Mouse (Mus musculus): ENCODE results near the gene Lrpap1. TPM values are rescaled to one million over a fixed set of nuclear protein-coding genes. Genes with fewer than 3 reads are reported as not detected.

Gene Lrpap1
- polyA plus RNA-seq (2012; rRNA removed): 112 and 124 TPM in 2 replicates

DNA sequence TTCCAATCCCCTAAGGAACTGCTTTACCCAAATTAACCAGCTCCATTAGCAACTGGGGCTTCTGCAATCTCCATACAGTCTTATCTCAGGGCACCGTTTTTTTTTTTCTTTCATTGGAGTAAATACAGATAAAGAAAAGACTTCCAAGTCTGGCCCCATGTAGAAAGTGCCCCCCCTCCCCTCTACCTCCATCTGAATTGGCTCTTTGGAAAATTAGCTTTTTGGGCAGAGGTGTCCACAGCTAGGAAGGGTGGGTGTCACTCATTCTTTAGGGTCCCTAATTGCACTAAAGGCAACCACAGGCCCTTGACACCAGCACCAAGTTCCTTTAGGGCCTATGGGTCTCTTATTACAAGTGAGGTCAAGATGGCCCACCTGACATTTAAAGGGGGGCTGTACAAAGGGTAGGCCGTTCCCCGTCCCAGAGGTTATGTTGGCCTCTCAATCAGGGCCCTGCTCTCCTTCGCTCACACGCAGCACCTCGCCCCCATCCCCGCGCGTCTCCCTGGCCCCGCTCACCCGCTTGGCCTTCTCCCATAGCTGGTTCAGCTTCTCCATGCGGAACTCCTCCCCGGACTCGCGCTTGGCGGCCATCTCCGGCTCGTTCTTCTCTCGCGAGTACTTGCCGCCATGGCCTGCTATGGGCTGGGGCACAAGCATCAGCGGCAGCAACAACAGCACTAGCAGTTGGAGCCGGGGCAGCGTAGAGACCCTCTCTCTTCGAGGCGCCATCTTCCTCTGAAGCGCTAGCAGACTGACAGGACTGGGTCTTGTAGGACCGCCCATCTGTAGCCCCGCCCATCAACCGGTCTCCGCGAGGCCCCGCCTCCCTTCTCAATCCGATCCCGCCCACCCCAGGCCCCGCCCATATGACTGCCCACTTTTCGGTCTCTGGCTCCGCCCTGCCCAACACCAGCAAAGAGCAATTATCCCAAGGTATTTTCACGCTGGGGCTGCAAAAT is at the start of gene Lrpap1:
Gene Lrpap1, minus strand, starts transcription at position 807 of the 962 bp plus-strand sequence.
- peaks cover 24% of the 10 kb centered on the region for H3K4me1 ChIP-seq (ENCODE audit: control insufficient read depth, insufficient read depth, low read length)
- peak within 1 kb of the TSS; percentile 30 for H3K27ac ChIP-seq (ENCODE audit: insufficient read depth, low read length)
- TF ChIP-seq CTCF (IDR thresholded peaks at IDR 0.05; ENCODE audit: borderline replicate concordance, insufficient read depth, low read depth, low read length) (no peak), POLR2A (IDR thresholded peaks at IDR 0.05; ENCODE audit: borderline replicate concordance, insufficient read depth, low read length) (peak; percentile 99)
- DNase-seq: peak; percentile 88 to 92
- WGBS: 1% methylated on average over 39 of the region's 39 CpGs
- peak within 1 kb of the TSS; percentile 74 for H3K4me3 ChIP-seq (replicated peaks; ENCODE audit: insufficient read depth, low read depth, low read length)
- no peaks in the 10 kb centered on the region for H3K27me3 ChIP-seq (ENCODE audit: control insufficient read depth, insufficient read depth, low read length)

DNA sequence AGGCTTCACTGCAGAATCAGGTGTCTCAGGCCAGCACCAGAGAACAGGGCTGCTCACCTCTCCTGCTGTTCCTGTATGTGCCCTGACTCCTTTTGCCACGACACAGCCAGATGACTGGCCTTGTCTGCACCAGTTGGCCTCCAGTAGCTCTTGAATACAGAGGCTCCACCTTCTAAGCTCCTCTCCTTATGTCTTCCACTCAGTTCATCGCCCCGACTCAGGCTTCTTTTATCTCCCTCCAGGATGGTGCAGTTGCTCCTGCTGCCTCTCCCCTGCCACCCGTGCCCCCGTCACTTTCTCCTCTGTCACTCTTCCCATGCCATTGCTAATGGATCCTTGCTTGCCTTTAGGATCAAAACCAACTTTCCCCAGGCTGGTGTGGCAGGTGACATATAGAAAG is 44.4 kb upstream of the Lrpap1 start:
- H3K4me3 ChIP-seq (replicated peaks; ENCODE audit: insufficient read depth, low read depth, low read length): no peak overlapping the region
- WGBS: 92% methylated on average over 5 of the region's 5 CpGs
- TF ChIP-seq POLR2A (IDR thresholded peaks at IDR 0.05; ENCODE audit: borderline replicate concordance, insufficient read depth, low read length): no peak
- no peak for TF ChIP-seq CTCF (IDR thresholded peaks at IDR 0.05; ENCODE audit: borderline replicate concordance, insufficient read depth, low read depth, low read length)

DNA sequence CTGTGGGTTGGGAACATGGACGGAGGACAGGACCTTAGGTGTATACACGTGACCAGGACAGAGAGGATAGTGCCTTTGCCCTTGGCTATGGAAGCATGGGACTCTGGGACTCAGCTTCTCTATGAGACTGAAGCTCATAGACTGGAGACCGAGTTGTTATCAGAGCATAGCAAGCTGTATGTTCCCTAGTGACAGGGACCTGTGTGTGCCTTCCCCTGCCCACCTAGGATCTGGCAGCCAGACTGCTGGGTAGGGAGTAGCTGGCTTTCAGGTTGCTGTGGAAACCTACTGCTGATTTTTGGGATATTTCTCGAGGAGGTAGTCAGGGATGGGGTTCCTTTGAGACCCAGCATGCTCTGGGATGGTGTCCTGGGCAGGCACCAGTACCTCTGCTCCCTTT is 44.0 kb upstream of the Lrpap1 start:
- no peak overlapping the region for H3K4me3 ChIP-seq (replicated peaks; ENCODE audit: insufficient read depth, low read depth, low read length)
- peaks cover 27% of the 10 kb centered on the region for H3K4me1 ChIP-seq (ENCODE audit: control insufficient read depth, insufficient read depth, low read length)
- H3K27me3 ChIP-seq (ENCODE audit: control insufficient read depth, insufficient read depth, low read length): no peaks in the 10 kb centered on the region
- 89% methylated on average over 4 of the region's 4 CpGs for WGBS
- TF ChIP-seq POLR2A (IDR thresholded peaks at IDR 0.05; ENCODE audit: borderline replicate concordance, insufficient read depth, low read length) (no peak), CTCF (IDR thresholded peaks at IDR 0.05; ENCODE audit: borderline replicate concordance, insufficient read depth, low read depth, low read length) (no peak)
- H3K27ac ChIP-seq (ENCODE audit: insufficient read depth, low read length): no peak overlapping the region
- DNase-seq: no peak

More for the DNA sequence above, 44.4 kb upstream of the Lrpap1 start:
- DNase-seq: no peak
- H3K4me1 ChIP-seq (ENCODE audit: control insufficient read depth, insufficient read depth, low read length): peaks cover 23% of the 10 kb centered on the region
- H3K27me3 ChIP-seq (ENCODE audit: control insufficient read depth, insufficient read depth, low read length): no peaks in the 10 kb centered on the region
- H3K27ac ChIP-seq (ENCODE audit: insufficient read depth, low read length): no peak overlapping the region

DNA sequence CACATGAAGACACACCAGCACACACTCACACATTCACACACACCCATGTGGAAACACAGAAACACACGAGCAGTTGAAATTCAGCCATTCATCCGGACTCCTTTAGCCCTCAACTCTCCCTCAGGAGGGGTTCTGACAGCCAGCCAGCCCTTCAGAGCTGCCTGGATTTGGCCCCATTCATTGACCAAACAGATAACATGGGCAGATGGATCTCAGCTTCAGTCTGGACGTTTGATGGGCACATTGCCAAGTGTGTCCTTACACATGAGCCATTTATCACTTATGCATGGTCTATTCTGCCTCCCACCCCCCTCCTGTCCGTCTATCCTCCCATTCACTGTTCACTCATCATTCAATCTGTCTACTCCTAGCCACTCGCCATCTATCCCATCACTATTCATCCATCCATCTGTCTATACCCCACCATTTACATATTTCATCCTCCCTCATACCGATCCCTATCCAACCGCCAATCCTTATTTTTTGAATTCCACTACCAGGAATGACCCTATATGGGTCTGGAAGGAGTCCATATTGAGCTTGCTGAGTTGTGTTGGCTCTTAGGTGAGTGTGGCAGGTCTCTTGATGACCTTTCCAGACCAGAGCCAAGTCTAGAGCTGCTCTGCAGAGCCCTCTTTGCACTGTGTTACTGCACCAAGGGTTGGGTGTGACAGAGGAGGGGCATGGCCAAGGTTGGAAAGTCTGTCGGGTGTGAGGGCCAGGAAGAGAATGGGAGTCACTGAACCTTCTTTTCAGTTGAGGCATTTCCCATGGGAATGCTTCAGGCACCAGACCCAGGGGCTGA is 42.6 kb upstream of the Lrpap1 start:
- Histone ChIP-seq H3K27me3 (ENCODE audit: control insufficient read depth, insufficient read depth, low read length) (no peaks in the 10 kb centered on the region), H3K4me3 (replicated peaks; ENCODE audit: insufficient read depth, low read depth, low read length) (no peak overlapping the region), H3K27ac (ENCODE audit: insufficient read depth, low read length) (no peak overlapping the region), H3K4me1 (ENCODE audit: control insufficient read depth, insufficient read depth, low read length) (peaks cover 37% of the 10 kb centered on the region)
- peak; percentile 71 to 77 for DNase-seq
- no peak for TF ChIP-seq POLR2A (IDR thresholded peaks at IDR 0.05; ENCODE audit: borderline replicate concordance, insufficient read depth, low read length)
- no peak for TF ChIP-seq CTCF (IDR thresholded peaks at IDR 0.05; ENCODE audit: borderline replicate concordance, insufficient read depth, low read depth, low read length)
- 36% methylated on average over 8 of the region's 8 CpGs for WGBS

DNA sequence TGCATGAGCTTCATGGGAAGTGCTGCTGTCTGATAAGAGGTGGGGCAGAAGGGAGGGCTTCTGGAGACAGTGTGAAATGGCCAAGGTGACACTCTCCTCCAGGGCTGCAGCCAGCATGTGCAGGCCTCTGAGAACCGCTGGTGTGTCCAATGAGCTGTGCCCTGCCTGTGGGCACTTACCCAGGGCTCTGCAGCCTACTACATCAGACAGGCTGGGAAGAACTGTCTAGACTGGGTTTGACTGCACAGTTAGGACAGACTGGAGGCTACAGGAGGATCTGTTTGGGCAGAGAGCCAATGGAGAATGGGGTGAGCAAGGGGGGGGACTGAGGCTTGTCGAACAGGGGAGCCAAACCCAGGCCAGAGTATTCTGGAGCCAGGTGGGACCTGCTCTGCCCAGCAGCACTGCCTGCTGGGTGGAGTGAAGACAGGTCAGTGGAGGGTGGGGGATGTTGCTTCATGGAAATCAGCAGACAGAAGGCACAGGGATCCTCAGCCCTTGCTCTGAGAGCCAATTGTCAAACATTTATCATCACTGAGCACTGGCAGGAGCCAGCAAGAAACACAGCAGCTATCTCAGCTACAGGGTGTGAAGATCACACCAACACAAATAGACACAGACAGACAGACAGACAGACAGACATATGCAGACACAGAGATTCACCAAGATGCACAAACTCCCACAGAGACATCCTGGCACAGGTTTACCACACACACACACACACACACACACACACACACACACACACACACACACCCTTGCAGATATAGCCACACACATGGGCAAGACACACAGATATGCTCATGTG is 41.8 kb upstream of the Lrpap1 start:
- H3K4me1 ChIP-seq (ENCODE audit: control insufficient read depth, insufficient read depth, low read length): peaks cover 44% of the 10 kb centered on the region
- no peak overlapping the region for H3K27ac ChIP-seq (ENCODE audit: insufficient read depth, low read length)
- no peak overlapping the region for H3K4me3 ChIP-seq (replicated peaks; ENCODE audit: insufficient read depth, low read depth, low read length)
- no peaks in the 10 kb centered on the region for H3K27me3 ChIP-seq (ENCODE audit: control insufficient read depth, insufficient read depth, low read length)
- TF ChIP-seq POLR2A (IDR thresholded peaks at IDR 0.05; ENCODE audit: borderline replicate concordance, insufficient read depth, low read length): no peak
- TF ChIP-seq CTCF (IDR thresholded peaks at IDR 0.05; ENCODE audit: borderline replicate concordance, insufficient read depth, low read depth, low read length): no peak
- DNase-seq: peak; percentile 44
- whole genome bisulfite sequencing: 20% methylated on average over 2 of the region's 2 CpGs

DNA sequence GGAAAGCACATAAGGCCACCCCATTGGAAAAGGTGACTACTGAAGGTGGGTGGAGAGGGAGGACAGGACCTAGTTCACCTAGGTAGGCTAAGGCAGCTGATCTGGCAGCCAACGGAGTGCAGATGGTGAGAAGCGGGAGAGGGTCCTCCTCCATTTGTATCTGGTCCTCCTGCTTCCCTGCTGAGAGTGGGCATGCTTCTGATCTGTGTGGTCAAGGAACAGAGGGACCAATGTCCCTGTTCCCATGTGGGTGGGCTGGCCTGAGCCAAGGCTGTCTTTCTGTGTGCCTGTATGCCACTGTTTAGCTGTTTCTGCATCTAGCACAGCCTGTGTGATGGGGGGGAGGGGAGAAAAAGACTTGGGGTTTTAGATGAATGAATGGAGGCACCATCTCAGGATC is 41.2 kb upstream of the Lrpap1 start:
- Histone ChIP-seq H3K4me3 (replicated peaks; ENCODE audit: insufficient read depth, low read depth, low read length) (no peak overlapping the region), H3K4me1 (ENCODE audit: control insufficient read depth, insufficient read depth, low read length) (peaks cover 48% of the 10 kb centered on the region), H3K27ac (ENCODE audit: insufficient read depth, low read length) (no peak overlapping the region), H3K27me3 (ENCODE audit: control insufficient read depth, insufficient read depth, low read length) (no peaks in the 10 kb centered on the region)
- WGBS: 79% methylated on average over 2 of the region's 2 CpGs
- DNase-seq: peak in 1 of 2 experiments; percentile 22
- no peak for TF ChIP-seq CTCF (IDR thresholded peaks at IDR 0.05; ENCODE audit: borderline replicate concordance, insufficient read depth, low read depth, low read length)
- TF ChIP-seq POLR2A (IDR thresholded peaks at IDR 0.05; ENCODE audit: borderline replicate concordance, insufficient read depth, low read length): no peak

DNA sequence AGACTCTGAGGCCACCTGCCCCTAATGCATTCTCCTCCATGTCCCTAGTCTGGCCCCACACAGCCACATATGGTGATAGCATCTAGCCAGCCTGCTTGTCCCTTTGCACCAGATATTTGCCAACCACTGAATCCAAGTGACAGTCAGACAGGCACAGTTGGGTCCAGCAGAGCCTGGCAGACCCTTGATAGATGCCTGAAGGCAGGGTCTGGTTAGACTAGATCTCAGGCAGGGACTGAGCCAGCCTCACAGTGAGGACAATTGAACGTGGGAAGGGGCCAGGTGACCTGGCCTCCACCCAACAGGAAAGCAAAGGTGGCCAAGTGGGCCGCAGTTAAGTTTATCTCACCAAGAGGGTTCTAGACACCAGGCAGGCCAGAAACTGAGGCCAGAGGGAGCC is 39.1 kb upstream of the Lrpap1 start:
- 16% methylated on average over 2 of the region's 2 CpGs for WGBS
- DNase-seq: peak; percentile 81 to 88
- H3K4me3 ChIP-seq (replicated peaks; ENCODE audit: insufficient read depth, low read depth, low read length): no peak overlapping the region
- TF ChIP-seq CTCF (IDR thresholded peaks at IDR 0.05; ENCODE audit: borderline replicate concordance, insufficient read depth, low read depth, low read length): no peak
- TF ChIP-seq POLR2A (IDR thresholded peaks at IDR 0.05; ENCODE audit: borderline replicate concordance, insufficient read depth, low read length): no peak
- H3K4me1 ChIP-seq (ENCODE audit: control insufficient read depth, insufficient read depth, low read length): peaks cover 69% of the 10 kb centered on the region
- H3K27ac ChIP-seq (ENCODE audit: insufficient read depth, low read length): no peak overlapping the region
- H3K27me3 ChIP-seq (ENCODE audit: control insufficient read depth, insufficient read depth, low read length): no peaks in the 10 kb centered on the region
